Mouse (Mus musculus): Measurements from ENCODE around the gene Plcl1.

GRCm38 (mm10) chr1:55701601-55702000, 295.9 kb downstream of the Plcl1 start:
- TF ChIP-seq CTCF (IDR thresholded peaks at IDR 0.05; ENCODE audit: control insufficient read depth, insufficient read depth, insufficient read length): no peak
- TF ChIP-seq CEBPB (IDR thresholded peaks at IDR 0.05; ENCODE audit: low read depth): no peak
- TF ChIP-seq USF1 (IDR thresholded peaks at IDR 0.05; ENCODE audit: low read depth): no peak
- no peak for TF ChIP-seq MYOG (IDR thresholded peaks at IDR 0.05; ENCODE audit: control insufficient read depth, extremely low read depth, insufficient read length)
- no peak for TF ChIP-seq MAX (IDR thresholded peaks at IDR 0.05)
- no peak for TF ChIP-seq MYOD1 (IDR thresholded peaks at IDR 0.05; ENCODE audit: control insufficient read depth, insufficient read length, low read depth)
- no peak for TF ChIP-seq FOSL1 (IDR thresholded peaks at IDR 0.05; ENCODE audit: insufficient read depth, low read length, poor library complexity, severe bottlenecking)
